ENCODE assay signal across 26 mouse cellular contexts in genomic region chr19:11447238-11447637, GRCm38 (mm10). TPM values are rescaled to one million over a fixed set of nuclear protein-coding genes. Genes with fewer than 3 reads are reported as not detected.
A peak's percentile ranks its signal among the peaks of the same experiment; 100 is the strongest.
DNase-seq lines count a peak whose midpoint lies in the region; ATAC-seq and TF ChIP-seq lines count a peak whose summit lies in the region.
"Had no signal": no experiment of that assay in that cellular context is flagged by ENCODE, and none has a peak within 500 bp of the region (broad histone marks: within the 10 kb centered on the region; RNA-seq: fewer than 3 reads in every experiment).

No protein-coding gene starts in this region.

- no peak for TF ChIP-seq EP300 in liver, postnatal 0 days (IDR thresholded peaks at IDR 0.05; ENCODE audit: low read depth)

- no peaks in the 10 kb centered on the region for H3K36me3 ChIP-seq in liver, postnatal 0 days (replicated peaks; ENCODE audit: insufficient read depth, low read length)
- no peaks in the 10 kb centered on the region for H3K36me3 ChIP-seq in liver, embryonic 11.5 days (ENCODE audit: control insufficient read depth, insufficient read depth, low read length)
- H3K36me3 ChIP-seq: forebrain, embryonic 15.5 days; heart, embryonic 10.5 days; hindbrain, embryonic 13.5 days; intestine, embryonic 15.5 days had no signal

- DNase-seq in liver, postnatal 0 days: no peak
- no peak for DNase-seq in liver, embryonic 11.5 days (ENCODE audit: low spot score)
- peak; percentile 64 for DNase-seq in CD4-positive helper T cell, adult 2 months (ENCODE audit: low read depth, low spot score)
- DNase-seq in cerebellum, postnatal 4 days (ENCODE audit: low spot score in 2 of 2): no peak
- no peak for DNase-seq in urinary bladder, adult 18-20 months (ENCODE audit: low spot score in 2 of 2)
- no peak for DNase-seq in layer of hippocampus, postnatal 25 days (ENCODE audit: extremely low spot score in 1 of 2, low spot score in 1 of 2)
- DNase-seq: cerebellum, adult 9-10 months; gastrocnemius, postnatal 36 days; kidney, adult 9 months; kidney, postnatal 36 days; lung, postnatal 10 days; right cerebral cortex, postnatal 14 days; thymus, postnatal 36 days had no signal

- H3K27ac ChIP-seq in liver, postnatal 0 days (ENCODE audit: low read depth): peak overlapping the region; percentile 39; the same call in 1 of the 2 replicates
- no peak overlapping the region for H3K27ac ChIP-seq in liver, embryonic 11.5 days (ENCODE audit: low read depth, low read length)
- H3K27ac ChIP-seq: forebrain, embryonic 15.5 days; heart, embryonic 10.5 days; hindbrain, embryonic 13.5 days; intestine, embryonic 15.5 days; liver, embryonic 14.5 days had no signal

- no peaks in the 10 kb centered on the region for H3K9me3 ChIP-seq in liver, postnatal 0 days (ENCODE audit: low read length)
- H3K9me3 ChIP-seq in liver, embryonic 11.5 days (ENCODE audit: control insufficient read depth, low read length): no peaks in the 10 kb centered on the region
- H3K9me3 ChIP-seq: forebrain, embryonic 15.5 days; heart, embryonic 10.5 days; hindbrain, embryonic 13.5 days; intestine, embryonic 15.5 days had no signal

- H3K9ac ChIP-seq in liver, postnatal 0 days (replicated peaks): no peak overlapping the region
- H3K9ac ChIP-seq in liver, embryonic 11.5 days (ENCODE audit: low read depth, low read length): no peak overlapping the region
- H3K9ac ChIP-seq: forebrain, embryonic 15.5 days; hindbrain, embryonic 13.5 days; intestine, embryonic 15.5 days; liver, embryonic 14.5 days had no signal

- no peak for ATAC-seq in liver, postnatal 0 days
- ATAC-seq in liver, embryonic 11.5 days (replicated peaks; ENCODE audit: low FRiP score): no peak
- peak; percentile 73 for ATAC-seq in common myeloid progenitor, adult 5-6 weeks (replicated peaks; ENCODE audit: low read depth, poor library complexity, severe bottlenecking)
- ATAC-seq in megakaryocyte progenitor cell, adult 5-6 weeks (replicated peaks; ENCODE audit: poor library complexity): peak; percentile 66
- ATAC-seq: forebrain, embryonic 15.5 days; intestine, embryonic 15.5 days had no signal

- 33% methylated on average over 2 of the region's 2 CpGs for WGBS in liver, postnatal 0 days (ENCODE audit: insufficient replicate concordance)
- 74% methylated on average over 2 of the region's 2 CpGs for WGBS in liver, embryonic 11.5 days

- H3K27me3 ChIP-seq in liver, postnatal 0 days (ENCODE audit: insufficient read depth, low read length): no peaks in the 10 kb centered on the region
- H3K27me3 ChIP-seq in liver, embryonic 11.5 days (replicated peaks; ENCODE audit: control insufficient read depth, insufficient read depth, low read length): no peaks in the 10 kb centered on the region
- H3K27me3 ChIP-seq: forebrain, embryonic 15.5 days; hindbrain, embryonic 13.5 days; intestine, embryonic 15.5 days had no signal

- no peak for TF ChIP-seq CTCF in liver, postnatal 0 days (IDR thresholded peaks at IDR 0.05; ENCODE audit: low read depth)

- no peak overlapping the region for H3K4me2 ChIP-seq in liver, postnatal 0 days (ENCODE audit: low read depth, low read length)
- H3K4me2 ChIP-seq in liver, embryonic 11.5 days: no peak overlapping the region
- H3K4me2 ChIP-seq: forebrain, embryonic 15.5 days; hindbrain, embryonic 13.5 days; intestine, embryonic 15.5 days; midbrain, embryonic 11.5 days had no signal

- H3K4me3 ChIP-seq in liver, postnatal 0 days (ENCODE audit: low read depth, low read length): no peak overlapping the region
- no peak overlapping the region for H3K4me3 ChIP-seq in liver, embryonic 11.5 days (ENCODE audit: low read depth, low read length)
- H3K4me3 ChIP-seq: forebrain, embryonic 15.5 days; heart, embryonic 10.5 days; hindbrain, embryonic 13.5 days; intestine, embryonic 15.5 days had no signal

- H3K4me1 ChIP-seq in liver, postnatal 0 days (ENCODE audit: insufficient read depth): no peaks in the 10 kb centered on the region
- no peaks in the 10 kb centered on the region for H3K4me1 ChIP-seq in liver, embryonic 11.5 days (replicated peaks; ENCODE audit: control insufficient read depth, insufficient read depth, low read length)
- H3K4me1 ChIP-seq: forebrain, embryonic 15.5 days; heart, embryonic 10.5 days; hindbrain, embryonic 13.5 days; intestine, embryonic 15.5 days had no signal

RNA-seq across cellular contexts. Expression of gene Ms4a4b, which starts 3.9 kb away (rescaled TPM):
- polyA plus RNA-seq in liver, postnatal 0 days (2015; fragmentation: Nextera tagmentation; extraction: Ambion mirVana): 1.8 and 2.3 TPM in 2 replicates
- polyA plus RNA-seq in liver, embryonic 11.5 days (2014; fragmentation: Nextera tagmentation; extraction: Ambion mirVana): not detected in 2 replicates
- 3.1 and 10.3 TPM in 2 replicates for total RNA-seq in common myeloid progenitor, adult 5-6 weeks (2017)
- 4.8 and 5.3 TPM in 2 replicates for total RNA-seq in megakaryocyte progenitor cell, adult 5-6 weeks (2015)
- 0.88 and 1.00 TPM in 2 replicates for total RNA-seq in megakaryocyte progenitor cell, adult 5-6 weeks (2017)
- total RNA-seq in layer of hippocampus, postnatal 25 days (2021): not detected
- total RNA-seq: gastrocnemius, postnatal 36 days had no signal
- polyA plus RNA-seq: forebrain, embryonic 15.5 days; heart, embryonic 10.5 days; hindbrain, embryonic 13.5 days; limb, embryonic 11.5 days; midbrain, embryonic 11.5 days; neural tube, embryonic 14.5 days had no signal

RNA-seq across cellular contexts. Expression of gene Ms4a6c, which starts 21.9 kb away (rescaled TPM):
- polyA plus RNA-seq in liver, postnatal 0 days (2015; fragmentation: Nextera tagmentation; extraction: Ambion mirVana): 13.1 and 13.4 TPM in 2 replicates
- 2.6 and 3.2 TPM in 2 replicates for polyA plus RNA-seq in liver, embryonic 11.5 days (2014; fragmentation: Nextera tagmentation; extraction: Ambion mirVana)
- total RNA-seq in common myeloid progenitor, adult 5-6 weeks (2017): 108 and 113 TPM in 2 replicates
- total RNA-seq in megakaryocyte progenitor cell, adult 5-6 weeks (2015): 181 and 238 TPM in 2 replicates
- 142 and 174 TPM in 2 replicates for total RNA-seq in megakaryocyte progenitor cell, adult 5-6 weeks (2017)
- 1 to 10 TPM in 1 of 2 experiments, under 1 TPM in 1; 0.68 to 1.2 TPM for total RNA-seq in layer of hippocampus, postnatal 25 days (2021)

RNA-seq across cellular contexts. Expression of gene Gm8369, which starts 38.5 kb away (rescaled TPM):
- 1.6 and 2.1 TPM in 2 replicates for polyA plus RNA-seq in liver, postnatal 0 days (2015; fragmentation: Nextera tagmentation; extraction: Ambion mirVana)
- not detected in 2 replicates for polyA plus RNA-seq in liver, embryonic 11.5 days (2014; fragmentation: Nextera tagmentation; extraction: Ambion mirVana)
- 1.7 and 2.1 TPM in 2 replicates for total RNA-seq in common myeloid progenitor, adult 5-6 weeks (2017)
- total RNA-seq in megakaryocyte progenitor cell, adult 5-6 weeks (2015): 0.67 and 2.5 TPM in 2 replicates
- total RNA-seq in megakaryocyte progenitor cell, adult 5-6 weeks (2017): 1.2 and 1.3 TPM in 2 replicates
- under 1 TPM in 1 of 2 experiments, not detected in 1; 0.12 TPM for total RNA-seq in layer of hippocampus, postnatal 25 days (2021)
- total RNA-seq: adrenal gland, postnatal 4 days had no signal
- polyA plus RNA-seq: embryonic facial prominence, embryonic 14.5 days; forebrain, embryonic 15.5 days; heart, embryonic 10.5 days; heart, postnatal 0 days; hindbrain, embryonic 13.5 days; limb, embryonic 11.5 days; midbrain, embryonic 11.5 days; neural tube, embryonic 14.5 days had no signal

RNA-seq across cellular contexts. Expression of gene Ms4a4c, which starts 42.7 kb away (rescaled TPM):
- polyA plus RNA-seq in liver, postnatal 0 days (2015; fragmentation: Nextera tagmentation; extraction: Ambion mirVana): 2.1 and 2.5 TPM in 2 replicates
- 0.56 TPM in 1 of 2 replicates, not detected in the other for polyA plus RNA-seq in liver, embryonic 11.5 days (2014; fragmentation: Nextera tagmentation; extraction: Ambion mirVana)
- total RNA-seq in common myeloid progenitor, adult 5-6 weeks (2017): 7.3 and 25.8 TPM in 2 replicates
- 17.5 and 21.6 TPM in 2 replicates for total RNA-seq in megakaryocyte progenitor cell, adult 5-6 weeks (2015)
- 15.8 and 18.6 TPM in 2 replicates for total RNA-seq in megakaryocyte progenitor cell, adult 5-6 weeks (2017)
- total RNA-seq in layer of hippocampus, postnatal 25 days (2021): not detected
- total RNA-seq: adrenal gland, postnatal 4 days had no signal
- polyA plus RNA-seq: heart, embryonic 10.5 days; limb, embryonic 11.5 days; neural tube, embryonic 14.5 days had no signal

Comparison
In these comparisons a context has a peak if more than half of its experiments do, and no peak if none do; other contexts are left out.
1. ATAC-seq: peak in common myeloid progenitor, adult 5-6 weeks (single experiment) and megakaryocyte progenitor cell, adult 5-6 weeks (single experiment); none in liver, postnatal 0 days (single experiment) and liver, embryonic 11.5 days (single experiment).
2. RNA of gene Ms4a6c, which starts 21.9 kb away (total RNA-seq): 142 to 238 TPM in megakaryocyte progenitor cell, adult 5-6 weeks and 108 to 113 TPM in common myeloid progenitor, adult 5-6 weeks; 0.68 to 1.2 TPM in layer of hippocampus, postnatal 25 days; every median in the first group is over 10 times any median in the second.